Mouse (Mus musculus): Measurements from ENCODE around the gene Cenpb. TPM values are rescaled to one million over a fixed set of nuclear protein-coding genes. Genes with fewer than 3 reads are reported as not detected.
"Not testable (repeated sequence)": the region's sequence is repeated elsewhere in the genome, so short reads cannot be mapped to it uniquely, and the experiment has no call there.

Cenpb gene
- polyA plus RNA-seq (2016; fragmentation: Nextera tagmentation; extraction: Ambion mirVana), result 11.8 and 14.9 TPM in 2 replicates

GRCm38 (mm10) chr2:131179990-131180587 is at the start of gene Cenpb:
TSS of gene Cenpb (minus strand) at chr2:131180067.
- H3K9me3 ChIP-seq, result no peaks in the 10 kb centered on the region
- peak within 1 kb of the TSS; percentile 84 for H3K27ac ChIP-seq
- peak within 1 kb of the TSS; percentile 84 for H3K4me3 ChIP-seq (replicated peaks)
- peaks cover 20% of the 10 kb centered on the region; the same call in 1 of the 2 replicates for H3K36me3 ChIP-seq
- H3K4me1 ChIP-seq (replicated peaks), result peaks cover 31% of the 10 kb centered on the region
- WGBS, result 3% methylated on average over 49 of the region's 57 CpGs
- no peaks in the 10 kb centered on the region for H3K27me3 ChIP-seq
- H3K4me2 ChIP-seq, result peak within 1 kb of the TSS; percentile 97
- peak; percentile 73 for ATAC-seq (ENCODE audit: insufficient number of reproducible peaks, insufficient read depth, low FRiP score, low TSS enrichment, low read depth)
- peak within 1 kb of the TSS; percentile 91 for H3K9ac ChIP-seq (replicated peaks)

GRCm38 (mm10) chr2:131227243-131227642 is 47.4 kb upstream of the Cenpb start:
- no peak for ATAC-seq (ENCODE audit: insufficient number of reproducible peaks, insufficient read depth, low FRiP score, low TSS enrichment, low read depth)
- Histone ChIP-seq H3K27ac (no peak overlapping the region), H3K4me3 (replicated peaks) (no peak overlapping the region), H3K36me3 (no peaks in the 10 kb centered on the region), H3K27me3 (no peaks in the 10 kb centered on the region; the same call in 1 of the 2 replicates), H3K9me3 (no peaks in the 10 kb centered on the region), H3K4me1 (replicated peaks) (no peaks in the 10 kb centered on the region), H3K9ac (replicated peaks) (no peak overlapping the region), H3K4me2 (no peak overlapping the region)
- WGBS, result 89% methylated on average over 3 of the region's 3 CpGs

- H3K36me3 ChIP-seq; H3K27ac ChIP-seq; H3K27me3 ChIP-seq; H3K9ac ChIP-seq (replicated peaks); H3K9me3 ChIP-seq; ATAC-seq (ENCODE audit: insufficient number of reproducible peaks, insufficient read depth, low FRiP score, low TSS enrichment, low read depth); H3K4me3 ChIP-seq (replicated peaks); H3K4me2 ChIP-seq; H3K4me1 ChIP-seq (replicated peaks): not testable (repeated sequence)
- 69% methylated on average over 2 of the region's 2 CpGs for WGBS
Measured at GRCm38 (mm10) chr2:131226669-131227068, 46.8 kb upstream of the Cenpb start.

- H3K27ac ChIP-seq, result no peak overlapping the region
- H3K36me3 ChIP-seq, result no peaks in the 10 kb centered on the region
- H3K27me3 ChIP-seq, result no peaks in the 10 kb centered on the region
- no peaks in the 10 kb centered on the region for H3K4me1 ChIP-seq (replicated peaks)
- ATAC-seq (ENCODE audit: insufficient number of reproducible peaks, insufficient read depth, low FRiP score, low TSS enrichment, low read depth), result no peak
- no peak overlapping the region for H3K4me2 ChIP-seq
- H3K4me3 ChIP-seq (replicated peaks), result no peak overlapping the region
- no peak overlapping the region for H3K9ac ChIP-seq (replicated peaks)
- 87% methylated on average over 6 of the region's 6 CpGs for WGBS
- no peaks in the 10 kb centered on the region for H3K9me3 ChIP-seq
Measured at GRCm38 (mm10) chr2:131225178-131225577, 45.3 kb upstream of the Cenpb start.

GRCm38 (mm10) chr2:131223569-131223968 is 43.7 kb upstream of the Cenpb start:
- H3K4me3 ChIP-seq (replicated peaks), result no peak overlapping the region
- WGBS, result 50% methylated on average over 1 of the region's 1 CpGs
- ATAC-seq (ENCODE audit: insufficient number of reproducible peaks, insufficient read depth, low FRiP score, low TSS enrichment, low read depth), result no peak
- H3K27me3 ChIP-seq, result no peaks in the 10 kb centered on the region
- no peaks in the 10 kb centered on the region for H3K36me3 ChIP-seq
- no peak overlapping the region for H3K27ac ChIP-seq
- no peaks in the 10 kb centered on the region for H3K9me3 ChIP-seq
- H3K4me1 ChIP-seq (replicated peaks), result no peaks in the 10 kb centered on the region
- no peak overlapping the region for H3K4me2 ChIP-seq
- no peak overlapping the region for H3K9ac ChIP-seq (replicated peaks)

- no peaks in the 10 kb centered on the region for H3K9me3 ChIP-seq
- no peak overlapping the region for H3K4me2 ChIP-seq
- no peak overlapping the region for H3K9ac ChIP-seq (replicated peaks)
- H3K4me3 ChIP-seq (replicated peaks), result no peak overlapping the region
- WGBS, result 64% methylated on average over 5 of the region's 5 CpGs
- ATAC-seq (ENCODE audit: insufficient number of reproducible peaks, insufficient read depth, low FRiP score, low TSS enrichment, low read depth), result no peak
- H3K4me1 ChIP-seq (replicated peaks), result no peaks in the 10 kb centered on the region
- H3K36me3 ChIP-seq, result no peaks in the 10 kb centered on the region
- H3K27ac ChIP-seq, result no peak overlapping the region
- no peaks in the 10 kb centered on the region for H3K27me3 ChIP-seq
Measured at GRCm38 (mm10) chr2:131222562-131222961, 42.7 kb upstream of the Cenpb start.

- Histone ChIP-seq H3K36me3 (no peaks in the 10 kb centered on the region), H3K9me3 (no peaks in the 10 kb centered on the region), H3K27ac (no peak overlapping the region), H3K9ac (replicated peaks) (no peak overlapping the region), H3K27me3 (no peaks in the 10 kb centered on the region), H3K4me2 (no peak overlapping the region), H3K4me1 (replicated peaks) (no peaks in the 10 kb centered on the region), H3K4me3 (replicated peaks) (no peak overlapping the region)
- WGBS, result 86% methylated on average over 3 of the region's 3 CpGs
- no peak for ATAC-seq (ENCODE audit: insufficient number of reproducible peaks, insufficient read depth, low FRiP score, low TSS enrichment, low read depth)
Measured at GRCm38 (mm10) chr2:131221853-131222515, 42.1 kb upstream of the Cenpb start.

GRCm38 (mm10) chr2:131220030-131220429 is 40.2 kb upstream of the Cenpb start:
- Histone ChIP-seq H3K9me3 (no peaks in the 10 kb centered on the region), H3K9ac (replicated peaks) (no peak overlapping the region), H3K4me1 (replicated peaks) (no peaks in the 10 kb centered on the region), H3K4me2 (no peak overlapping the region), H3K27me3 (no peaks in the 10 kb centered on the region), H3K36me3 (no peaks in the 10 kb centered on the region), H3K4me3 (replicated peaks) (no peak overlapping the region), H3K27ac (no peak overlapping the region)
- ATAC-seq (ENCODE audit: insufficient number of reproducible peaks, insufficient read depth, low FRiP score, low TSS enrichment, low read depth), result no peak
- 85% methylated on average over 4 of the region's 4 CpGs for WGBS

GRCm38 (mm10) chr2:131215941-131216858 is 36.3 kb upstream of the Cenpb start:
- WGBS, result 84% methylated on average over 7 of the region's 7 CpGs
- Histone ChIP-seq H3K9ac (replicated peaks) (no peak overlapping the region), H3K4me3 (replicated peaks) (no peak overlapping the region), H3K4me1 (replicated peaks) (peaks cover 2% of the 10 kb centered on the region), H3K27ac (no peak overlapping the region), H3K9me3 (no peaks in the 10 kb centered on the region), H3K36me3 (peaks cover 22% of the 10 kb centered on the region), H3K27me3 (no peaks in the 10 kb centered on the region), H3K4me2 (no peak overlapping the region)
- ATAC-seq (ENCODE audit: insufficient number of reproducible peaks, insufficient read depth, low FRiP score, low TSS enrichment, low read depth), result no peak

- Histone ChIP-seq H3K27me3 (no peaks in the 10 kb centered on the region), H3K9me3 (no peaks in the 10 kb centered on the region), H3K9ac (replicated peaks) (no peak overlapping the region), H3K4me2 (no peak overlapping the region), H3K4me3 (replicated peaks) (no peak overlapping the region), H3K27ac (no peak overlapping the region), H3K4me1 (replicated peaks) (peaks cover 8% of the 10 kb centered on the region), H3K36me3 (peaks cover 22% of the 10 kb centered on the region)
- 90% methylated on average over 7 of the region's 7 CpGs for WGBS
- ATAC-seq (ENCODE audit: insufficient number of reproducible peaks, insufficient read depth, low FRiP score, low TSS enrichment, low read depth), result no peak
Measured at GRCm38 (mm10) chr2:131213773-131214172, 33.9 kb upstream of the Cenpb start.

GRCm38 (mm10) chr2:131211026-131211615 is 31.3 kb upstream of the Cenpb start:
- WGBS, result 72% methylated on average over 9 of the region's 9 CpGs
- no peak for ATAC-seq (ENCODE audit: insufficient number of reproducible peaks, insufficient read depth, low FRiP score, low TSS enrichment, low read depth)
- Histone ChIP-seq H3K9ac (replicated peaks) (peak overlapping the region; percentile 67), H3K27ac (0 out of 2 replicates have a peak overlapping the region, but pooled peaks have one; percentile 85), H3K4me2 (peak overlapping the region; percentile 69), H3K27me3 (no peaks in the 10 kb centered on the region), H3K4me3 (replicated peaks) (peak overlapping the region; percentile 59), H3K36me3 (peaks cover 22% of the 10 kb centered on the region), H3K4me1 (replicated peaks) (peaks cover 8% of the 10 kb centered on the region), H3K9me3 (no peaks in the 10 kb centered on the region)
